Mouse (Mus musculus) forebrain, embryonic 14.5 days (tissue): ENCODE data around the gene Grin3b. TPM values are rescaled to one million over a fixed set of nuclear protein-coding genes. Genes with fewer than 3 reads are reported as not detected.

Experiments used
- ATAC-seq: fragments of 200-750 bp; cut with Nextera tagmentation; 2 replicates; pipeline ENCODE4 v1.8.0; 2017; ENCODE audit warnings: mild to moderate bottlenecking, moderate library complexity
- DNase-seq: peaks from one replicate; pipeline ENCODE4 v3.0.0-alpha.2; 2015; ENCODE audit warnings: low spot score
- H3K27ac ChIP-seq: fragments of 300-500 bp; sonication (generic); 2 replicates; pipeline ENCODE4 v1.5.1; 2014; ENCODE audit warnings: low read depth, mild to moderate bottlenecking, control low read depth, low read length, moderate library complexity
- H3K27me3 ChIP-seq: fragments of 300-500 bp; sonication (generic); replicated peaks from 2 replicates; pipeline ENCODE4 v1.6.1; 2014; ENCODE audit warnings: low read length, control low read depth, mixed read lengths; ENCODE audit not compliant: control insufficient read depth, insufficient read depth
- H3K36me3 ChIP-seq: fragments of 300-500 bp; sonication (generic); 2 replicates; pipeline ENCODE4 v1.6.1; 2014; ENCODE audit warnings: low read length, control low read depth; ENCODE audit not compliant: control insufficient read depth, insufficient read depth
- H3K4me1 ChIP-seq: fragments of 300-500 bp; sonication (generic); 2 replicates; pipeline ENCODE4 v1.6.1; 2014; ENCODE audit warnings: antibody characterized with exemption, low read length, control low read depth; ENCODE audit not compliant: control insufficient read depth, insufficient read depth
- H3K4me2 ChIP-seq: fragments of 300-500 bp; sonication (generic); 2 replicates; pipeline ENCODE4 v1.6.1; 2014; ENCODE audit warnings: mild to moderate bottlenecking, control low read depth, low read length
- H3K4me3 ChIP-seq: fragments of 300-500 bp; sonication (generic); 2 replicates; pipeline ENCODE4 v1.5.1; 2014; ENCODE audit warnings: low read depth, low read length, control low read depth
- H3K9ac ChIP-seq: fragments of 300-500 bp; sonication (generic); 2 replicates; pipeline ENCODE4 v1.6.1; 2014; ENCODE audit warnings: mild to moderate bottlenecking, low read length, control low read depth, moderate library complexity
- H3K9me3 ChIP-seq: fragments of 300-500 bp; sonication (generic); replicated peaks from 2 replicates; pipeline ENCODE4 v1.6.1; 2016; ENCODE audit warnings: low read length, control low read depth, mixed read lengths; ENCODE audit not compliant: control insufficient read depth
- WGBS: fragments of 180-500 bp; shearing (Covaris S2); extraction: QIAGEN DNeasy Blood & Tissue Kit; methylation state at CpG from one replicate; pipeline ENCODE4 v1.1.7; 2014; 5-methylcytosine and 5-hydroxymethylcytosine counted together
- polyA plus RNA-seq: library from polyadenylated mRNA; unstranded; fragments of >200 nt; fragmentation: Nextera tagmentation; extraction: Ambion mirVana; gene quantifications from 2 replicates; pipeline ENCODE4 v1.2.1, GENCODE M21; 2014

The Grin3b gene
- polyA plus RNA-seq, 1 experiment from 2014 or later = 0.23 TPM

DNA sequence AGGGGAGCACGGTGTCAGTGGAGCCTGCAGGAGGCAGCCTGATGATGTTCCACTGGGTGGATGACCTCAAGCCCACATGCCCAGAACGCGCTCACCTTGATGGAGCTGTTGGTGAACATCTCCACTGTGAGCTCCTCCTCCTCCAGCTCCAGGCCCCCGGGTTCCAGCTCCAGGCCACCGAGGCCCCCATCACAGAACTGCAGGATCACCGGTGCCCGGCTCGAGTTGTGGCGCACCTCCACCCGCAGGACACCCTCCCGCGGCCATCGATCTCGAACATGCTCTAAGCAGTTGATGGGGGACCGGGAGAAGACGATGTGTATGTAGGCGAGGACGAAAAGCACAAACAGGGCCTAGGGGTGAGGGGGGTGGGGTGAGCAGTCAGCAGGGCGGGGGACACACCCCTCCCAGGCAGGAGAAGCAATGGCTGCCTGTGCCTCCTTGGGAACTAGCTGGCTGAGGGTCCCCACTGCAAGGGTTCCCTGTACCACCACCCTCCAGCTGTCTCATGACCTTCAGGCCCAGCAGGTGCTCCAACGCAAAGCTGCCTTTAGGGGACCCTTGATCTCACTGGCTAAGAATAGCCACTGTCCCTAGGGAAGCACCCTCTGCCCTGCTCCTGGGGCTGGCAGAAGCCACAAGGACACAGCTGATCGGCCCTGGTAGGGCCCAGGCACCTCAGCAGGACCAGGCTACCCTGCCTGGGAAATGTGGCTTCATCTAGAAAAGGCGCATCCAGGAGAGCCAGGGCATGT, 9.1 kb downstream of the Grin3b start:
- 91% methylated on average over 22 of the region's 22 CpGs for WGBS
- Histone ChIP-seq H3K9me3 (no peaks in the 10 kb centered on the region), H3K4me3 (no peak overlapping the region), H3K27me3 (no peaks in the 10 kb centered on the region), H3K4me2 (no peak overlapping the region), H3K36me3 (peaks cover 63% of the 10 kb centered on the region), H3K9ac (no peak overlapping the region), H3K4me1 (peaks cover 13% of the 10 kb centered on the region), H3K27ac (no peak overlapping the region)
- DNase-seq (no peak), ATAC-seq (no peak)

DNA sequence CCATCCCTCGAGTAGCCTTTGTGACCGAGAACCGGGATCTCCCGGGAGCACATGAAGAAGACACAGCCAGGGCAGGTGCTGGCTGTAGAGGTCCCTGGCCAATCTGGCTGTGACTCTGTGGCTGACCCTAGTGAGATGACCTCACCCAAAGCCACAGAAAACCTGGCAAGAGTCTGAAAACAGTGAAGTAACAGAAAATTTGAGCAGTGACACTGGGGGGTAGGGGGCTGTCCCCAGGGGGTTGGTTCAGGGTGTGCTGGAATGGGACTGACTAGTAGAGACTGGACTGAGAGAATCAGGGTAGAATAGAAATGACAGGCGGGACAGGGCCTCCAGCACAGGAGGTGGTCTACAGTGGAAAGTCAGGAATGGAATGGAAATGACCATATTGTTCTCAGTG, 12.7 kb downstream of the Grin3b start:
- Histone ChIP-seq H3K4me1 (peaks cover 20% of the 10 kb centered on the region), H3K36me3 (peaks cover 31% of the 10 kb centered on the region), H3K9me3 (no peaks in the 10 kb centered on the region), H3K4me3 (peak overlapping the region; percentile 73), H3K27ac (no peak overlapping the region), H3K27me3 (peaks cover 15% of the 10 kb centered on the region), H3K4me2 (peak overlapping the region; percentile 95), H3K9ac (peak overlapping the region; percentile 87)
- ATAC-seq (no peak), DNase-seq (no peak)
- 77% methylated on average over 5 of the region's 5 CpGs for WGBS

DNA sequence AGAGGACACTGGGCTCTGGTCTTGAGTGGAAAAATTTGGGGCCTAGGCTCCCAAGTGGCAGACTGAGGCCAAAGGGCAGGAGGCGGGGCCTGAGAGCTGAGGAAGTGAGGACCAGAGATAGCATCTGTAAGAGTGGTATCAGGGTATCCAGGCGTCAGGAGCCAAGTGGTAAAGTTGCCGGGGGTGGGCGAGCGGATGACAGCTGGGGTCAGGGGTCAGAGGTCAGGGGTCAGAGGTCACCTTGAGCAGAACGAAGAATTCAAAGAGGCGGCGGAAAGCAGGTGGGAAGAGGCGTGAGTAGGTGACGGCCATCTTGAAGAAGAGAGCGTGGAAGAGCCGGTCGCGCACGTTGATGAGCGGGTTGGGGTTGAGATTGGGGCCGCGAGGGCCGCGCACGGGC, 13.2 kb downstream of the Grin3b start:
- peak; percentile 53 for DNase-seq
- 2% methylated on average over 16 of the region's 21 CpGs for WGBS
- Histone ChIP-seq H3K9ac (peak overlapping the region; percentile 87), H3K36me3 (peaks cover 26% of the 10 kb centered on the region), H3K9me3 (no peaks in the 10 kb centered on the region), H3K4me2 (peak overlapping the region; percentile 95), H3K27me3 (peaks cover 20% of the 10 kb centered on the region), H3K27ac (peak overlapping the region; percentile 95), H3K4me3 (peak overlapping the region; percentile 73), H3K4me1 (peaks cover 22% of the 10 kb centered on the region)
- 0 out of 2 replicates have a peak, but pooled peaks have one; percentile 3 for ATAC-seq

DNA sequence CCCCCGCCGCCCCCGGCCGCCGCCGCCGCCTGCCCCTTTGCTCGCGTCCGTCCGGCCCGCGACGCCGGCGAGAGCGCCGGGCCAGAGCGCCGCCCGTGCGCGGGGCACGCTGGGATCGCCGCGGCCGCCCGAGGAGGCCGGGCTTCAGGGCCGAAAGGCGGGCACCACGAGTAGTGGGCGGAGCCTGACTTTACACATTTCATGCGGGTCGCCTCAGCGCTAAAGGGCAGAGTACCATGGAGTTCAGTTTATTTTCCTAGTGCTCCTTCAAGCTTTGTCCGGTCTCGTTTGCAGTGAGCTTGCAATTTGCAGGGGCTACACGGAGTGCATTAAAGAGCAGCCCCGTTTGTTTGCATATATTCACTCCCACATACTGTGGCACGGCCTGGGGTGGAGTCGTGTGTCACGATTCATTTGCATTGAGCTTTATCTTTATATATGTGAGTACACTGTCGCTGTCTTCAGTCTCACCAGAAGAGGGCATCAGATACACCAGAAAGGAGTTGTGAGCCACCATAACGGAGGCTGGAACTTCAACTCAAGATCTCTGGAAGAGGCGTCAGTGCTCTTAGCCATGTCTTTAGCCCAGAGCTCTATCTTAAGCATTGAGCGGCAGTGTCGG, 13.8 kb downstream of the Grin3b start, which contains the start of gene Tmem259:
Gene Tmem259 (minus strand): TSS at position 136 of the 622 bp plus-strand sequence.
- Histone ChIP-seq H3K27me3 (peaks cover 26% of the 10 kb centered on the region), H3K9ac (peak within 1 kb of the TSS; percentile 87), H3K36me3 (peaks cover 20% of the 10 kb centered on the region; the same call in 1 of the 2 replicates), H3K27ac (peak within 1 kb of the TSS; percentile 95), H3K9me3 (no peaks in the 10 kb centered on the region), H3K4me1 (peaks cover 22% of the 10 kb centered on the region), H3K4me3 (peak within 1 kb of the TSS; percentile 73), H3K4me2 (peak within 1 kb of the TSS; percentile 95)
- ATAC-seq (peak; percentile 81), DNase-seq (peak; percentile 95)
- WGBS = under 1% methylated on average over 42 of the region's 49 CpGs

DNA sequence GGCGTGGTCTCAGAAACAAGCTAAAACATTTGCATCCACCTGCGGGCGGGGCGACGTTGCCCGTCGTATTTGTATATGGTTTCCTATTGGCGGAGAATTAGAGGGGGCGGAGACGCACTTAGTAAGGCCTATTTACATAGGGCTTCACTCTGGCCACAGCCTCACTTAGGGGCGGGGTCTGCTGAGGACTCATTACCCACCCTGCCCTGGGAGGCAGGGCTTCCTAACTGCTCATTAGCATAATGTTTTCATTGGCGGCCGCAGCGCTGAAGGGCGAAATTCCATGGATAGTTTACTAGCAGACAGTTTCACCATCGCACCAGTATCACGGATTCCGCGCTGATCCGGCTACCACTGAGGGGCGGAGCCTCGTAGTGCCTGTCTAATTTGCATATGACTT, 14.4 kb downstream of the Grin3b start:
- H3K9me3 ChIP-seq = no peaks in the 10 kb centered on the region
- peak overlapping the region; percentile 87 for H3K9ac ChIP-seq
- ATAC-seq (peak; percentile 95), DNase-seq (peak; percentile 100)
- peak overlapping the region; percentile 73 for H3K4me3 ChIP-seq
- H3K27ac ChIP-seq = peak overlapping the region; percentile 95
- peaks cover 22% of the 10 kb centered on the region for H3K4me1 ChIP-seq
- 0 out of 2 replicates have a peak, but pooled peaks cover 15% of the 10 kb centered on the region for H3K36me3 ChIP-seq
- H3K27me3 ChIP-seq = peaks cover 32% of the 10 kb centered on the region
- H3K4me2 ChIP-seq = peak overlapping the region; percentile 95
- under 1% methylated on average over 22 of the region's 22 CpGs for WGBS

DNA sequence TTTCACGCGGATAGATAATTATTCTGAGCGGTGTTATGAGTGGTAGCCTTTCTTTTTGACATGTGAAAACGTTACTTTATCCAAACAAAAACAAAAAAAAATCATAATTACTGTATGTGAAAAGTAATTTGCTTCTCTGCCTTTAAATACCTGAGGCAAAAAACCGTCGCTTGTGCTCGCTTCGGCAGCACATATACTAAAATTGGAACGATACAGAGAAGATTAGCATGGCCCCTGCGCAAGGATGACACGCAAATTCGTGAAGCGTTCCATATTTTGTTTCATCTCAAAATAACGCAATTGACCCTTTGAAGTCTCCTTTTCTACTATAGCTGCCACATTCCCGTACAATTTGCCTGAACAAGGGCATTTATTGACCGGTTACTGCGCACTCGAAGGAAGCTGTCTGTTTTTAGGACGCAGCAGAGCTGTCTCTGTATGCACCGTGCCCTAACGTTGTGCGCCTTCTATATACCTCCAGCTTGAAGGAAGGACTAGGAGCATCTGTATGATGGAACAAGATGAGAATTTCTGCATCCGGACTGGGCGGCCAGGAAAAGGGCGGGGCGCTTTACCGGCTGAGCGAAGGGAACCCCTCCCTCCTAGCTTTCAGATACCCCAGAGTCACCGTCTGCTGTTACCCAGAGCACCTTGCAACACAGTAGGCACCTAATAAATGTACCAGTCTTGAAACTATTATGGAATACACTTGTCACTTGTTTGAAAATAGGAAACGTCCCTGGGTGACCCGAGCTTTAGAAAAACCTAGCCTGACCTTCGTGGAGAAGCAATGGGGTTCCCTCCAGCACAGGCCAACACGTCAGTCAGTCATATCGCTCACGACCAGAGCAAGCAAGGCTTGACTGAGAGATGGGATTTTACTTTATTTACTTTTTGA, 15.1 kb downstream of the Grin3b start:
- Histone ChIP-seq H3K4me3 (peak overlapping the region; percentile 73), H3K27me3 (peaks cover 36% of the 10 kb centered on the region), H3K9ac (peak overlapping the region; percentile 75), H3K27ac (peak overlapping the region; percentile 95), H3K4me1 (peaks cover 22% of the 10 kb centered on the region), H3K36me3 (0 out of 2 replicates have a peak, but pooled peaks cover 7% of the 10 kb centered on the region), H3K9me3 (no peaks in the 10 kb centered on the region), H3K4me2 (peak overlapping the region; percentile 95)
- DNase-seq (peak; percentile 66), ATAC-seq (peak; percentile 25; the same call in 1 of the 2 replicates)
- WGBS = 4% methylated on average over 35 of the region's 35 CpGs

DNA sequence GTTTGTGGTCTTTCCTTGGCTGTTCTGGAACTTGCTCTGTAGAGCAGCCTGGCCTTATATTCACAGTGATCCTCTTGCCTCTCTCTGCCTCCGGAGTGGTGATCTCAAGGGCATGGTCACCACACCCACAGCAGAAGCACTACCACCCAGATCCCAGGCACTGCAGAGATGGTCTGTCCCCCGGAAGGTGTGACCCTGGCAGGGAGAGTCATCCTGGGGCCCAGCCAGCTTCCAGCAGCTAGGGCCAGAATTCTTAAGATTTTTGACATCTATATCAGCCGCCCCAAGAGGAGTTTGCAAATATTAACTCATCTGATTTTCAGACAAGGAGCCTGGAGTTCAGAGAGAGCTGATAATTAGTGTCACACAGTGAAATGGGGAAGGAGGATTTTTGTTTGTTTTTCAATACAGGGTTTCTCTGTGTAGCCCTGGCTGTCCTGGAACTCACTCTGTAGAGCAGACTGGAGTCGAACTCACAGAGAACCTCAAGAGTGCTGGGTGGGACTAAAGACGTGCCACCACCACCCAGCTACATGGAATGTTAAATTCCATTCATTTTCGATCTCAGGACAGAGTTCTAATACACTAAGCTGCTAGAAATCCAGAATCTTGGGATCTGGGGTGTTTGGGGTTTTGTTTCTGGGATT, 15.8 kb downstream of the Grin3b start:
- DNase-seq (no peak), ATAC-seq (no peak)
- peak overlapping the region; percentile 95; the same call in 1 of the 2 replicates for H3K27ac ChIP-seq
- H3K9ac ChIP-seq = peak overlapping the region; percentile 75; the same call in 1 of the 2 replicates
- WGBS = 53% methylated on average over 6 of the region's 6 CpGs
- peak overlapping the region; percentile 95 for H3K4me2 ChIP-seq
- H3K36me3 ChIP-seq = 0 out of 2 replicates have a peak, but pooled peaks cover 3% of the 10 kb centered on the region
- peak overlapping the region; percentile 73 for H3K4me3 ChIP-seq
- H3K9me3 ChIP-seq = peaks cover 2% of the 10 kb centered on the region; the same call in 1 of the 2 replicates
- peaks cover 38% of the 10 kb centered on the region for H3K27me3 ChIP-seq
- H3K4me1 ChIP-seq = peaks cover 22% of the 10 kb centered on the region

DNA sequence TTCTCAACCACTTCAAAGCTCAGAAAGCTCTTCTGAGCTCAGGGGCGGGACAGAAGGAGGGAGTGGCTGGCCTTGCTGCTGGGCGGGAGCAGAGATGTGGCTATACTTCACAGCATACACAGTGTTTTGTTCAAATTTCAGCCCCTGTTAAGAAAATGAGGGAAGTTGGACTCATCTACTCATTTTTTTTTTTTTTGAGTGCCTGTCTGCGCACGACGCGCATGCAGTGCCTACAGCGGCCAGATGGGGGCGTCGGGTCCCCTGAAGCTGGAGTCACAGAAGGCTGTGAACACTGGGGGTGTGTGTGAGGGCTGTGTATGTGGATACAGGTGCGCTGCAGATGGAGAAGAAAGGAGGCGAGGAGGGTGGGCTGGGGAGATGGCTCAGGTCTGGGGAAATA, 16.4 kb downstream of the Grin3b start:
- Histone ChIP-seq H3K4me1 (peaks cover 22% of the 10 kb centered on the region), H3K4me2 (peak overlapping the region; percentile 24; the same call in 1 of the 2 replicates), H3K36me3 (no peaks in the 10 kb centered on the region), H3K27me3 (peaks cover 38% of the 10 kb centered on the region), H3K4me3 (no peak overlapping the region), H3K27ac (no peak overlapping the region), H3K9me3 (peaks cover 6% of the 10 kb centered on the region; the same call in 1 of the 2 replicates), H3K9ac (no peak overlapping the region)
- peak; percentile 76 for DNase-seq
- no peak for ATAC-seq
- 5% methylated on average over 11 of the region's 11 CpGs for WGBS
